Mouse (Mus musculus) kidney, embryonic 16.5 days (tissue): ENCODE measurements around the gene Hnrnpa3. TPM values are rescaled to one million over a fixed set of nuclear protein-coding genes. Genes with fewer than 3 reads are reported as not detected.
"Not testable (repeated sequence)": the region's sequence is repeated elsewhere in the genome, so short reads cannot be mapped to it uniquely, and the experiment has no call there.

Experiments used
- ATAC-seq: fragments of 200-750 bp; cut with Nextera tagmentation; 2 replicates; pipeline ENCODE4 v1.8.0; 2017; ENCODE audit warnings: moderate TSS enrichment; ENCODE audit not compliant: low FRiP score, low TSS enrichment
- H3K27ac ChIP-seq: fragments of 300-500 bp; sonication (generic); 2 replicates; pipeline ENCODE4 v1.5.1; 2014; ENCODE audit warnings: low read length
- H3K27me3 ChIP-seq: fragments of 300-500 bp; sonication (generic); 2 replicates; pipeline ENCODE4 v1.6.1; 2014; ENCODE audit warnings: low read length, control low read depth, mixed read lengths; ENCODE audit not compliant: insufficient read depth
- H3K36me3 ChIP-seq: fragments of 300-500 bp; sonication (generic); 2 replicates; pipeline ENCODE4 v1.6.1; 2014; ENCODE audit warnings: low read length, control low read depth, mixed read lengths; ENCODE audit not compliant: insufficient read depth
- H3K4me1 ChIP-seq: fragments of 300-500 bp; sonication (generic); 2 replicates; pipeline ENCODE4 v1.6.1; 2014; ENCODE audit warnings: low read length, control low read depth, mixed read lengths; ENCODE audit not compliant: insufficient read depth
- H3K4me2 ChIP-seq: fragments of 300-500 bp; sonication (generic); replicated peaks from 2 replicates; pipeline ENCODE4 v1.6.1; 2014; ENCODE audit warnings: low read depth, low read length
- H3K4me3 ChIP-seq: fragments of 300-500 bp; sonication (generic); 2 replicates; pipeline ENCODE4 v1.5.1; 2014; ENCODE audit warnings: mild to moderate bottlenecking, low read length
- H3K9ac ChIP-seq: fragments of 300-500 bp; sonication (generic); replicated peaks from 2 replicates; pipeline ENCODE4 v1.6.1; 2014; ENCODE audit warnings: low read length
- H3K9me3 ChIP-seq: fragments of 300-500 bp; sonication (generic); 2 replicates; pipeline ENCODE4 v1.6.1; 2016; ENCODE audit warnings: low read length, control low read depth
- WGBS: fragments of 180-500 bp; shearing (Covaris S2); extraction: QIAGEN DNeasy Blood & Tissue Kit; methylation state at CpG from one replicate; pipeline ENCODE4 v1.1.7; 2014; 5-methylcytosine and 5-hydroxymethylcytosine counted together
- polyA plus RNA-seq: library from polyadenylated mRNA; unstranded; fragments of >200 nt; fragmentation: Nextera tagmentation; extraction: Ambion mirVana; gene quantifications from 2 replicates; pipeline ENCODE4 v1.2.1, GENCODE M21; 2015

Gene Hnrnpa3
- polyA plus RNA-seq, 1 experiment from 2014 or later, result 293 TPM

- 93% methylated on average over 14 of the region's 14 CpGs for WGBS
- not testable (repeated sequence) for H3K9ac ChIP-seq, H3K4me2 ChIP-seq, H3K4me1 ChIP-seq, H3K27ac ChIP-seq, H3K9me3 ChIP-seq, H3K27me3 ChIP-seq, ATAC-seq, H3K36me3 ChIP-seq, H3K4me3 ChIP-seq
Observed at GRCm38 (mm10) chr2:75634431-75634830, 24.6 kb upstream of the Hnrnpa3 start.

DNA sequence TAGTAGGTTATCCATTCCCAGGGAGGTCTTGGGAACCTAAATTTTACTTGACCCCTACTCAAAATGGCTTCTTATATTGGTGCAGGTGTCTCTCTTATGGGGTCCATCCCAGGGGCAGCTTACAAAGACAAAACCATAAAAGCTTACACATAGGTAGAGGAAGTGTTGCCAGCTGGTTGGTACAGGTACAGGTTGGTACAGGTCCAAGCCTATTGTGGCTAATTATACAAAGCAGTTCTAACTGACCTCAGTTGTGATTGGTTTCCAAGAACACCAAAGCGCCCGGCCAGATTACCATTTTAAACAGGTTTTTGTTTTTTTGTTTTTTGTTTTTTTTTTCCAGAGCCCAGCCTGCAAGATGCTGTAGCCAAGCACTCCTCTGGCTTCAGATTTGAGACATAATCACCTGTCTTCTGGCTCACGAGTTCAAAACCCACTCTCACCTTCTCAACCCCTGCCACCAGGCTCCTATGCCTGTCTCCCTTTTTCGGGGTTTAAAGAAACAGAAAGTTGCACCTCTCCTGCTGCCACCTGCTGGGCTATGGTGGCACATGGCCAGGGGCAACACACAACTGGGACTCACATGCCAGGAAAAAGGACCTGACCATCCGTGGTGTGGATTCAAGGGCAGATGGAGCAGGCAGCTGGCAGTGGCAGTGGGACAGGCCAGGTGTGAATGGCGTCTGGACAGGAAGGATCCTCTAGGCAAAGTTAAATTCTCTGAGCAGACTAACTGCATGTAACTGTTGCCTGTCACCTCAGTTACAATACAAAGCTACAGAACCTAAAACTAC, 22.6 kb upstream of the Hnrnpa3 start:
- H3K27ac ChIP-seq, result peak overlapping the region; percentile 58
- H3K9ac ChIP-seq, result no peak overlapping the region
- 62% methylated on average over 6 of the region's 6 CpGs for WGBS
- no peak for ATAC-seq
- no peaks in the 10 kb centered on the region for H3K9me3 ChIP-seq
- no peak overlapping the region for H3K4me2 ChIP-seq
- peaks cover 9% of the 10 kb centered on the region; the same call in 1 of the 2 replicates for H3K4me1 ChIP-seq
- no peaks in the 10 kb centered on the region for H3K36me3 ChIP-seq
- no peaks in the 10 kb centered on the region for H3K27me3 ChIP-seq
- H3K4me3 ChIP-seq, result no peak overlapping the region

- H3K4me3 ChIP-seq, H3K9ac ChIP-seq, H3K27me3 ChIP-seq, H3K36me3 ChIP-seq, H3K4me2 ChIP-seq, ATAC-seq, H3K4me1 ChIP-seq, H3K9me3 ChIP-seq: not testable (repeated sequence)
- WGBS, result 94% methylated on average over 2 of the region's 2 CpGs
- peak overlapping the region; percentile 58 for H3K27ac ChIP-seq
Observed at GRCm38 (mm10) chr2:75637055-75637304, 22.1 kb upstream of the Hnrnpa3 start.

DNA sequence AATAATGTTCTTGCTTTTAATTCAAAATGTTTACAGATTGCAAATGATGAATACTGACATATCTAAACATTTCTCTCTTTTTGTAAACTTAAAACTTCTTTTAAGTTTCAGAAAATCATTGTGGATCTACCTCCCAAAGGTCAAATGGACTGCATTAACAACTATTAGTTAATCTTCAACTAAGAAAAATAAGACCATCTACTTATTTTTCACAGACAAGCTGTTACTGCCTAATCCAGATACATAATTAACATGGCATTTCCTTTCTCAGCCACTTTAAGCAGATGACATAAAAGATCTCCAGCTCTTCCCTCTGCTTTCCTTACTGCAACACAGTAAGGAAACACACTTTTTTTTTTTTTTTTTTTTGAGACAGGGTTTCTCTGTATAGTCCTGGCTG, 21.7 kb upstream of the Hnrnpa3 start:
- no peaks in the 10 kb centered on the region for H3K36me3 ChIP-seq
- H3K27ac ChIP-seq, result no peak overlapping the region
- H3K4me1 ChIP-seq, result peaks cover 9% of the 10 kb centered on the region; the same call in 1 of the 2 replicates
- ATAC-seq, result no peak
- no peaks in the 10 kb centered on the region for H3K27me3 ChIP-seq
- H3K9ac ChIP-seq, result no peak overlapping the region
- no peak overlapping the region for H3K4me3 ChIP-seq
- H3K9me3 ChIP-seq, result no peaks in the 10 kb centered on the region
- H3K4me2 ChIP-seq, result no peak overlapping the region

- H3K36me3 ChIP-seq, H3K27ac ChIP-seq, H3K4me3 ChIP-seq, H3K9ac ChIP-seq, H3K9me3 ChIP-seq, H3K4me2 ChIP-seq, ATAC-seq, H3K27me3 ChIP-seq: not testable (repeated sequence)
- peaks cover 10% of the 10 kb centered on the region for H3K4me1 ChIP-seq
- WGBS, result 88% methylated on average over 6 of the region's 6 CpGs
Observed at GRCm38 (mm10) chr2:75637822-75638221, 21.2 kb upstream of the Hnrnpa3 start.

DNA sequence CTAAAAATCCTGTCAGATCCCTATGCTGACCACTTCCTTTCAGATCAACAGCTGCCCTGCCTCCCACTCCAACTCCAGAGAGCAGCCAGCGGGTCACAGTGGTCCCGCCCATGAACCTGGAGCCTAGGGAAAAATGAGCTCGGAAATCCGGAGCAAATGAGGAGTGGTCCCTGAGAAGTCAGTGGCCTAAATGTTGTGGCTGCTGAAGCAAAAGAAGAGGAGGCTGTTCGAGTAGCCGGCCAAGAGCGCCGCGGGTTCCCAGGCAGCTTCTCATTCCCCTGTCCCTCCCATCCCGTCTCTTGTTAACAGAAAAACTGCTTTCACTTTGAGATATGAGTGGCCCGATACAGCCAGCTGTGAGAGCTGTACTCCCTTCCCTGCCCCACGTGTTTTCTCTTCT, 19.5 kb upstream of the Hnrnpa3 start:
- H3K27me3 ChIP-seq, H3K36me3 ChIP-seq, H3K4me1 ChIP-seq, H3K9me3 ChIP-seq, H3K27ac ChIP-seq, H3K4me3 ChIP-seq, H3K9ac ChIP-seq, ATAC-seq: not testable (repeated sequence)
- H3K4me2 ChIP-seq, result peak overlapping the region; percentile 32; the same call in 1 of the 2 replicates
- WGBS, result 11% methylated on average over 10 of the region's 12 CpGs

DNA sequence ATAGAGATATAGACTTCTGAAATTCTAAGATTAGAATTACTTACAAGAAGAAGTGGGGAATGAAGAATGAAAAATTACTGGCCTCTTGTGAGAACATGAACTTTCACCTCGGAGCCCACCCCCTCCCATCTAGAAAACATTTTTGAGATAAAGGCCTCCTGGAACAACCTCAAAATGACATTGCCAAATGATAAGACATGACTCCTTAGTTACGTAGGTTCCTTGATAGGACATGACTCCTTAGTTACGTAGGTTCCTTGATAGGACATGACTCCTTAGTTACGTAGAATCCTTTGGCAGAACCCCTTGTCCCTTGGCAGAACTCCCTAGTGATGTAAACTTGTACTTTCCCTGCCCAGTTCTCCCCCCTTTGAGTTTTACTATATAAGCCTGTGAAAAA, 16.7 kb upstream of the Hnrnpa3 start:
- not testable (repeated sequence) for ATAC-seq, H3K27me3 ChIP-seq, H3K4me1 ChIP-seq, H3K36me3 ChIP-seq, H3K4me3 ChIP-seq, H3K4me2 ChIP-seq, H3K9ac ChIP-seq, H3K9me3 ChIP-seq, H3K27ac ChIP-seq
- 84% methylated on average over 4 of the region's 4 CpGs for WGBS

- no peaks in the 10 kb centered on the region for H3K36me3 ChIP-seq
- no peak overlapping the region for H3K9ac ChIP-seq
- H3K4me1 ChIP-seq, result peaks cover 5% of the 10 kb centered on the region; the same call in 1 of the 2 replicates
- no peak overlapping the region for H3K4me2 ChIP-seq
- ATAC-seq, result peak; percentile 51; the same call in 1 of the 2 replicates
- no peak overlapping the region for H3K4me3 ChIP-seq
- H3K9me3 ChIP-seq, result 0 out of 2 replicates have a peak, but pooled peaks cover 6% of the 10 kb centered on the region
- 68% methylated on average over 8 of the region's 8 CpGs for WGBS
- H3K27ac ChIP-seq, result peak overlapping the region; percentile 28; the same call in 1 of the 2 replicates
- H3K27me3 ChIP-seq, result no peaks in the 10 kb centered on the region
Observed at GRCm38 (mm10) chr2:75642795-75643550, 16.1 kb upstream of the Hnrnpa3 start.

DNA sequence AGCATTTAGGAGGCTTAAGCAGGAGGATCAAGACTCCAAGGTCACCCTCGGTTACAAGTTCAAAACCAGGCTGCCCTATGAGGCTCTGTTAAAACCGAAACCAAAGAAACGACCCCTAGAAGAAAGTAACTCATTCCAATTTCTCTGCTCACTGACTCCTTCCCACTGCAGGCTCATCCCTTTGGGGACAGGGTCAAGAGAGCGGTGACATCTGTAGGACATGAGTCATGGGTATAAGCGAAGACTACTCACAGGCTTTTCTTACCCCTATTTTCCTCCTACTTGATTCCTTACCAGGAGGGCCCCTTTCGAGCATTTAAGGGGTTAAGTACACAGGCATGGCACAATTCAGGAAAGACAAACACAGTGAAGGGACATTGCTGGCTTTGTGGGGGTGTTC, 15.1 kb upstream of the Hnrnpa3 start:
- Histone ChIP-seq H3K4me2 (no peak overlapping the region), H3K9me3 (0 out of 2 replicates have a peak, but pooled peaks cover 6% of the 10 kb centered on the region), H3K4me1 (peaks cover 5% of the 10 kb centered on the region; the same call in 1 of the 2 replicates), H3K36me3 (no peaks in the 10 kb centered on the region), H3K4me3 (no peak overlapping the region), H3K27me3 (no peaks in the 10 kb centered on the region), H3K27ac (no peak overlapping the region), H3K9ac (no peak overlapping the region)
- ATAC-seq, result no peak
- 84% methylated on average over 6 of the region's 6 CpGs for WGBS

DNA sequence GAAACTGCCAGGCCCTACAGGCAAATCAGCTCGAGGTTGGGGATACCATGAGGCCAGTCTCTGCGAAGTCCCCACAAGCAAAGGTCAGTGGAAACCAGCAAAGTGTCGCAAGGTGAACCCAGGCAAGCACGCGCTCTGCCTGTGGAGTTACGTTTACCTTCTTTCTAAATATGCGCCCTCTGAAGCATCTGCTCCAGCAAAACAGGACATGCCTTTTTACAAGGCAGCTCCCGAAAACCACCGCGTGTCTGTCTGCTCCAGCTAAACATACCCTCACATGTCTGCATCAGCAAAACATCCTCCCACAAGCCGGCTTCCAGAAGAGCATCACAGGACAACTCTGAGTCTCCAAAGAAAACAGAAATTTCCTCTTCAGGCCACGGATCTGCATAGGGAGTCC, 13.8 kb upstream of the Hnrnpa3 start:
- H3K27me3 ChIP-seq, result no peaks in the 10 kb centered on the region
- H3K9me3 ChIP-seq, result 0 out of 2 replicates have a peak, but pooled peaks cover 6% of the 10 kb centered on the region
- no peaks in the 10 kb centered on the region for H3K36me3 ChIP-seq
- H3K4me3 ChIP-seq, result no peak overlapping the region
- no peak overlapping the region for H3K9ac ChIP-seq
- peaks cover 5% of the 10 kb centered on the region; the same call in 1 of the 2 replicates for H3K4me1 ChIP-seq
- ATAC-seq, result no peak
- H3K27ac ChIP-seq, result no peak overlapping the region
- WGBS, result 90% methylated on average over 12 of the region's 12 CpGs
- no peak overlapping the region for H3K4me2 ChIP-seq
